Mouse (Mus musculus): Measurements from ENCODE around the gene Tmem120b. TPM values are rescaled to one million over a fixed set of nuclear protein-coding genes. Genes with fewer than 3 reads are reported as not detected.
A peak's percentile ranks its signal among the peaks of the same experiment; 100 is the strongest.

The Tmem120b gene
- polyA plus RNA-seq, 1 experiment from 2014 or later, result 13.0 TPM

GRCm38 (mm10) chr5:123075576-123076418 lies 7.6 kb downstream of the Tmem120b start:
- Histone ChIP-seq H3K27ac (ENCODE audit: poor library complexity, severe bottlenecking) (peak overlapping the region; percentile 47), H3K4me1 (replicated peaks) (peaks cover 34% of the 10 kb centered on the region), H3K36me3 (no peaks in the 10 kb centered on the region), H3K4me3 (peak overlapping the region; percentile 86), H3K9me3 (replicated peaks) (peaks cover 5% of the 10 kb centered on the region; the same call in 1 of the 2 replicates), H3K9ac (peak overlapping the region; percentile 85), H3K27me3 (replicated peaks) (no peaks in the 10 kb centered on the region), H3K4me2 (peak overlapping the region; percentile 99)
- ATAC-seq (ENCODE audit: insufficient number of reproducible peaks, low FRiP score), result peak; percentile 95
- 7% methylated on average over 39 of the region's 45 CpGs for WGBS

GRCm38 (mm10) chr5:123076419-123077281 lies 8.4 kb downstream of the Tmem120b start:
- Histone ChIP-seq H3K4me1 (replicated peaks) (peaks cover 34% of the 10 kb centered on the region), H3K27ac (ENCODE audit: poor library complexity, severe bottlenecking) (peak overlapping the region; percentile 39), H3K4me3 (peak overlapping the region; percentile 86), H3K36me3 (no peaks in the 10 kb centered on the region), H3K27me3 (replicated peaks) (no peaks in the 10 kb centered on the region), H3K9me3 (replicated peaks) (peaks cover 5% of the 10 kb centered on the region; the same call in 1 of the 2 replicates), H3K9ac (peak overlapping the region; percentile 85), H3K4me2 (peak overlapping the region; percentile 99)
- ATAC-seq (ENCODE audit: insufficient number of reproducible peaks, low FRiP score), result peak; percentile 71
- WGBS, result 1% methylated on average over 35 of the region's 35 CpGs

- Histone ChIP-seq H3K27ac (ENCODE audit: poor library complexity, severe bottlenecking) (peak overlapping the region; percentile 49; the same call in 1 of the 2 replicates), H3K36me3 (no peaks in the 10 kb centered on the region), H3K9me3 (replicated peaks) (peaks cover 5% of the 10 kb centered on the region; the same call in 1 of the 2 replicates), H3K4me2 (no peak overlapping the region), H3K9ac (no peak overlapping the region), H3K4me1 (replicated peaks) (peaks cover 40% of the 10 kb centered on the region), H3K4me3 (no peak overlapping the region), H3K27me3 (replicated peaks) (no peaks in the 10 kb centered on the region)
- ATAC-seq (ENCODE audit: insufficient number of reproducible peaks, low FRiP score), result no peak
- WGBS, result 86% methylated on average over 1 of the region's 1 CpGs
Observed at GRCm38 (mm10) chr5:123079568-123079967, 11.4 kb downstream of the Tmem120b start.

DNA sequence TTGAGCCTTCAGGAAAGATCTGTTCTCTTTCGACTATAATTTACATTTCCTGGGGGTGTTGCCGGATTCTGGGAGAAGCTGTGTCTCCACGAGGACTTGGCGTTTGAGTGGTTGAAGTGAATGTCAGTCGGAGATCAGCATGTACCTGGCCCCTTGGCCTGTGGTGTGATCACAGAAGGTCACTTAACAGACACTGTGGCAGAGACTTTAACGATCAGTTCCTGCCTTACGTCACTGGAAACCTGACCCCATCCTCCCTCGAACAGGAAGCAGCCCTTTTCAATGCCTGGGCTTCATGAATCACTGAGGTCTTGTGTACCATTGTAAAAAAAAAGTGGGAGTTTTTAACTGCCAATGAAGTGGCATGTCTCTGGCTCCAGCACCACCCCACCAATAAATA lies 11.8 kb downstream of the Tmem120b start:
- Histone ChIP-seq H3K9ac (no peak overlapping the region), H3K27me3 (replicated peaks) (no peaks in the 10 kb centered on the region), H3K27ac (ENCODE audit: poor library complexity, severe bottlenecking) (peak overlapping the region; percentile 49; the same call in 1 of the 2 replicates), H3K4me2 (no peak overlapping the region), H3K9me3 (replicated peaks) (peaks cover 5% of the 10 kb centered on the region; the same call in 1 of the 2 replicates), H3K4me3 (no peak overlapping the region), H3K4me1 (replicated peaks) (peaks cover 39% of the 10 kb centered on the region), H3K36me3 (no peaks in the 10 kb centered on the region)
- ATAC-seq (ENCODE audit: insufficient number of reproducible peaks, low FRiP score), result no peak
- 52% methylated on average over 8 of the region's 8 CpGs for WGBS

GRCm38 (mm10) chr5:123080510-123080909 lies 12.3 kb downstream of the Tmem120b start:
- WGBS, result 94% methylated on average over 13 of the region's 13 CpGs
- Histone ChIP-seq H3K36me3 (no peaks in the 10 kb centered on the region), H3K9me3 (replicated peaks) (peaks cover 5% of the 10 kb centered on the region; the same call in 1 of the 2 replicates), H3K27me3 (replicated peaks) (no peaks in the 10 kb centered on the region), H3K27ac (ENCODE audit: poor library complexity, severe bottlenecking) (no peak overlapping the region), H3K4me2 (no peak overlapping the region), H3K4me1 (replicated peaks) (peaks cover 34% of the 10 kb centered on the region), H3K9ac (no peak overlapping the region), H3K4me3 (no peak overlapping the region)
- no peak for ATAC-seq (ENCODE audit: insufficient number of reproducible peaks, low FRiP score)

- ATAC-seq (ENCODE audit: insufficient number of reproducible peaks, low FRiP score), result no peak
- Histone ChIP-seq H3K36me3 (no peaks in the 10 kb centered on the region), H3K9ac (no peak overlapping the region), H3K4me2 (no peak overlapping the region), H3K4me3 (no peak overlapping the region), H3K27me3 (replicated peaks) (no peaks in the 10 kb centered on the region), H3K4me1 (replicated peaks) (peaks cover 27% of the 10 kb centered on the region), H3K27ac (ENCODE audit: poor library complexity, severe bottlenecking) (no peak overlapping the region), H3K9me3 (replicated peaks) (peaks cover 5% of the 10 kb centered on the region; the same call in 1 of the 2 replicates)
- WGBS, result 56% methylated on average over 13 of the region's 13 CpGs
Observed at GRCm38 (mm10) chr5:123083340-123084050, 15.3 kb downstream of the Tmem120b start.

GRCm38 (mm10) chr5:123086501-123086900 lies 18.3 kb downstream of the Tmem120b start:
- WGBS, result 86% methylated on average over 2 of the region's 2 CpGs
- H3K9ac ChIP-seq, result no peak overlapping the region

GRCm38 (mm10) chr5:123088784-123089183 lies 20.6 kb downstream of the Tmem120b start:
- no peak overlapping the region for H3K4me3 ChIP-seq
- no peaks in the 10 kb centered on the region for H3K27me3 ChIP-seq (replicated peaks)
- no peak for ATAC-seq (ENCODE audit: insufficient number of reproducible peaks, low FRiP score)
- no peak overlapping the region for H3K27ac ChIP-seq (ENCODE audit: poor library complexity, severe bottlenecking)
- H3K4me1 ChIP-seq (replicated peaks), result peaks cover 22% of the 10 kb centered on the region
- 89% methylated on average over 4 of the region's 4 CpGs for WGBS
- no peaks in the 10 kb centered on the region for H3K9me3 ChIP-seq (replicated peaks)
- H3K9ac ChIP-seq, result no peak overlapping the region
- no peak overlapping the region for H3K4me2 ChIP-seq
- H3K36me3 ChIP-seq, result peaks cover 9% of the 10 kb centered on the region; the same call in 1 of the 2 replicates

More at GRCm38 (mm10) chr5:123086501-123086900, 18.3 kb downstream of the Tmem120b start:
- Histone ChIP-seq H3K36me3 (peaks cover 9% of the 10 kb centered on the region; the same call in 1 of the 2 replicates), H3K4me2 (no peak overlapping the region), H3K27ac (ENCODE audit: poor library complexity, severe bottlenecking) (no peak overlapping the region), H3K4me1 (replicated peaks) (peaks cover 19% of the 10 kb centered on the region), H3K27me3 (replicated peaks) (no peaks in the 10 kb centered on the region), H3K9me3 (replicated peaks) (no peaks in the 10 kb centered on the region), H3K4me3 (no peak overlapping the region)
- ATAC-seq (ENCODE audit: insufficient number of reproducible peaks, low FRiP score), result no peak

GRCm38 (mm10) chr5:123090560-123091306 lies 22.5 kb downstream of the Tmem120b start:
- Histone ChIP-seq H3K36me3 (peaks cover 9% of the 10 kb centered on the region; the same call in 1 of the 2 replicates), H3K9me3 (replicated peaks) (no peaks in the 10 kb centered on the region), H3K4me3 (no peak overlapping the region), H3K4me1 (replicated peaks) (peaks cover 24% of the 10 kb centered on the region), H3K9ac (no peak overlapping the region), H3K27ac (ENCODE audit: poor library complexity, severe bottlenecking) (no peak overlapping the region), H3K4me2 (no peak overlapping the region), H3K27me3 (replicated peaks) (no peaks in the 10 kb centered on the region)
- no peak for ATAC-seq (ENCODE audit: insufficient number of reproducible peaks, low FRiP score)
- 89% methylated on average over 10 of the region's 10 CpGs for WGBS

DNA sequence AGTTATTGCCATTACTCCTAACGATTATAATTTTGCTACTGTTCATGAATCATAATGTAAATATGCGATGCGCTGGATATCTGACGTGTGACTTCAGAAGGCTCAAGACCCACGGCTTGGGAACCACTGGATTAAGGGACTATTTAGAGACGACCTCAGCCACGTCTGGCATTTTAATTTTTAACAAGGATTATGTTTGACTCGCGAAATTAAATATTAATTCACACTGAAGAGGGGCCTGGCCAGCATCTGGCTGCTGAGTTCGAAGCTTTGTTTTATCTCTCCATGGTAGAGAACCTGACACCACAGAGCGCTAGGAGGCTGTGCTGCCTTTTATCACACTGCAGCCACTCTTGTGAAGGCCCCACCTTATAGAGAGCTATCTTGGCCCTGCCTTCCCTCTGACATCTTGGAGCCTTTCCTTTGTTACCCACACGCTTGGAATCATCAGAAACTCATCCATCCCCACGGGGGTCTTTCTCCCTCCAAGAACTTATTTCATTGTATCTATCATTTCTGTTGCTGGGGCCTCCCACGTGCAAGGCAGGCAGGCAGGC lies 24.9 kb downstream of the Tmem120b start:
- peaks cover 14% of the 10 kb centered on the region for H3K4me1 ChIP-seq (replicated peaks)
- no peak overlapping the region for H3K9ac ChIP-seq
- no peak overlapping the region for H3K4me2 ChIP-seq
- H3K27me3 ChIP-seq (replicated peaks), result no peaks in the 10 kb centered on the region
- H3K4me3 ChIP-seq, result no peak overlapping the region
- WGBS, result 65% methylated on average over 14 of the region's 14 CpGs
- no peaks in the 10 kb centered on the region for H3K9me3 ChIP-seq (replicated peaks)
- H3K27ac ChIP-seq (ENCODE audit: poor library complexity, severe bottlenecking), result 0 out of 2 replicates have a peak overlapping the region, but pooled peaks have one; percentile 47
- peaks cover 10% of the 10 kb centered on the region; the same call in 1 of the 2 replicates for H3K36me3 ChIP-seq
- 0 out of 2 replicates have a peak, but pooled peaks have one; percentile 63 for ATAC-seq (ENCODE audit: insufficient number of reproducible peaks, low FRiP score)

Measured in heart, embryonic 12.5 days (tissue).